Mouse (Mus musculus) layer of hippocampus, adult 11-12 months (tissue): Measurements from ENCODE around the gene Ccng1.

Source experiments
- DNase-seq: peaks from one replicate; pipeline ENCODE4 v3.0.0; 2022; ENCODE audit warnings: low spot score

Ccng1 gene

DNA sequence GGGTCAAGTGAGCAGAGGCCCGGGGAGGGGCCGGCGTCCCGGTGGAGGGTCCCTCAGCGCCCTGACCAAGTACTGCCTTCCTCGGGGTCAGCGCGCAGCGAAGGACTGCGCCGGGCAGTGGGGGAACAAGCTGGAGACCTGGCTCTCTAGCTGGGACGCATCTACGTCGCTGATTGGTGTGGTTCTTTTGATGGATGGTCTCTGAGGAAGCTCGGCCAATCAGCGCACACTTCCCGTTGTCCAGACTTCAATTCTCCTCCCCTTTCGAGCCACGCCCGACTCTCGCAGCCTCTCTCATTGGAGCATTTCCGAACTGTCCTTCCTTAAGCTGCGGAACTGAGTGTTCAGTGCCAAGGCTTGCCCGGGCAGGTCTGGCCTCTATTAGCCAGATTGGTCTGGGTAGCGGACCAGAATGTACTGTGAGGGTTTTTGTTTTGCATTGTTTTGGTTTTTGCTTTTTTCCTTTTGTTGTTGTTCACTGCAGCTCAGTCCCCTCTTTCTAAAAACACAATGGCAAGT lies at the start of gene Ccng1:
Ccng1 (minus strand) TSS at position 203 of the 519 bp plus-strand sequence.
- DNase-seq = peak; percentile 95

DNA sequence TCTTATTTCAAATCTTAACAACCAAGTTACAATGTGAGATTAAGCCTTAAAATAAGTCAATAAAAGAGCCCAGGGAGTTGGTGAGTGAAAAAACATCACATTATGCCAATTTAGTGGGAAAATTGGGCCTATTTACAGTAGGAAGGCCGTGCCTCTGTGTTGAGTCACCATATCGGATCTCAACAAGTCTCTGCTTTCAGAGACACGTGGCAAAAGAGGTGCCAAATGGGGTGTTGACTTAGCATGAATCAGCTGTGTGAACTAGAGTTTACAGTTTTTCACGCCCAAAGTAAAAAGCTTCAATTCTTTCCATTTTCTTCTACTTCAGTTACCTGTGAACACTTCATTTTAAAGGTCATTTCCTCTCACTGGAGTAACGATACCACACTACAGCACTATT lies 35.2 kb upstream of the Ccng1 start:
- no peak for DNase-seq

DNA sequence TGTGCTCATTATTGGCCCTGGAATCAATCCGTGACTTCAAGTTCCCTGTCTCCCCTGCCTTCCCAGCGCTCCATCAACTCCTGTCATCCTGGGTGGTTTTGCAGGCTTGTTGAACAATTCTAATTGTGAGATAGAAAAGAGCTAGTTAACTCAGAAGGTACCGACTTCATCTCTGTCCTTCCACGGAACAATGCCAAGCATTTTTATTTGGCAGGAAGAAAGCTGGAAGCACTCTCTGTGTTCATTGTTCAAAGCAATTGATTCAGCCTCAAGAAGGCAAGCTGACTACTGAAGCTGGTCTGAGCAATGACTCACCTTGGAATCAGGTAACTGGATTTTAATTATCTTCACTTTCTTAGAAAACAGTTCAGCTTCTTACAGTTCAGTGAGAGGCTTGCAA lies 34.6 kb upstream of the Ccng1 start:
- no peak for DNase-seq

DNA sequence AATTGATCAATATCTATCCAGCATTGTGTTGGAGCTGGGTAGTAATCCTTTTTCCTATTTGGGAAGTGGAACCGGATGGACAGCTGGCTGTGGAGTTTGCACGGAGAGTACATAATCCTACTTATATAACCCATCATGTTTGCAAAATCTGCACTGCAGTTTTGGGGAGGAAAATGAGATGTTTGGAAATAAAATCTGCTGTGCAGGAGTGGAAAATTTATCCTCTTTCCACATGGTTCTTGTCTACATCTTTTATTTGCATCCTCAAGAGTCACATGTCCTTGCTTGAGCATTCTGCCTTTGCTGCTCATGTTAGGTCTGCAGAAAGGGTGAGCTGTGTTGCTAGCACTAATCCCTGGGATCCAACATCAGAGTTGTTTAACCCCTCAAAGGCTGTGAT lies 31.8 kb upstream of the Ccng1 start:
- peak; percentile 56 for DNase-seq

DNA sequence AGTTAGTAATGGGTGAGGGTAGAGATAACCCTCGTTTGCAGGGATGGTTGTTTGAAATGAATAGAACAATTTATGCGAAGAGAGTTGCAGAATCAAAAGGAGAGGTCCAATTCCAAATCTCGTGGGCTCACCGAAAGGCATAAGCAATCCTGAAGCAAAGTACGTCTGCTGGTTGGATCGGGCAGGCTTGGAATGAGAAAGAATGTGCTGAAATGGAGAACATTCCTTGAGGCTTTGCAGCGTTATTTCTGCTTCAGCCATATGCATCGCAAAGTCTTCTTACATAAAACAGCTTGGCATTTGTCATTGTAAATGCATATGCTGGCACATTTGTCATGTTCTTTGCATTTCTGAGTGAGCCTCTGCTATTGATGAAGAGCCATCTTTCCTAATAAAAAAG lies 29.2 kb upstream of the Ccng1 start:
- peak; percentile 37 for DNase-seq

DNA sequence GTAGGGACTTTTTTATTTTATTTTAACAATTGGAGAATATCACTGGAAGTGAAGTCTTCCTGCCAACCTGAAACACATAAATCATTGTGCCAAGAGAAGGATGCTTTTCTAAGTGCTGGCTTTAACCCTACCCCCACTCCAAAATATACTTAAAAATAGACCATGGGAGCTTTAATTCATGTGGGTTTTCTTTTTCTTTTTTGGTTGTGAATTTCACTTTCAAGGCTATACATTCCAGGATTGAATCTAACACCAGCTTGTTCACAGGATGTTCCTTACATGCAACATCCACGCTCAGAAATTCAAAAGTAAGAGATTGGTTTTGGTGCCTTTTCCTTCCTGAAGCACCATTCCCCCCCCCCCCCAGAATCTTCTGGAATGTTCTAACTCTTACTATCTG lies 28.2 kb upstream of the Ccng1 start:
- no peak for DNase-seq

DNA sequence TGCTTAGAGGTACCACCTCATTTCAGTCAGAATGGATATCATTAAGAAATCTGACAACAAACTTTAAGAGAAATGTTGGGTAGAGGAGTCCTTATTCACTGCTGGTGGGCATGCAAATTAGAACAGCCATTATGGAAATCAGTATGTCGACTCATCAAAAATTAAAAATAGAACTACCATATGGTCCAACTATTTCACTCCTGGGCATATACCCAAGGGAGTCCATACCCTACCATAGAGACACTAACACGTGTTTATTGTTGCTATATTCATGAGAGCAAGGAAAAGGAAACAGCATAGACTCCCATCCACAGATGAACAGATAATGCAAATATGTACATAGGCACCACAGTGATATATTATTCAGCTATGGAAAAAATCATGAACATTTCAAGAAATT lies 26.7 kb upstream of the Ccng1 start:
- DNase-seq = no peak

DNA sequence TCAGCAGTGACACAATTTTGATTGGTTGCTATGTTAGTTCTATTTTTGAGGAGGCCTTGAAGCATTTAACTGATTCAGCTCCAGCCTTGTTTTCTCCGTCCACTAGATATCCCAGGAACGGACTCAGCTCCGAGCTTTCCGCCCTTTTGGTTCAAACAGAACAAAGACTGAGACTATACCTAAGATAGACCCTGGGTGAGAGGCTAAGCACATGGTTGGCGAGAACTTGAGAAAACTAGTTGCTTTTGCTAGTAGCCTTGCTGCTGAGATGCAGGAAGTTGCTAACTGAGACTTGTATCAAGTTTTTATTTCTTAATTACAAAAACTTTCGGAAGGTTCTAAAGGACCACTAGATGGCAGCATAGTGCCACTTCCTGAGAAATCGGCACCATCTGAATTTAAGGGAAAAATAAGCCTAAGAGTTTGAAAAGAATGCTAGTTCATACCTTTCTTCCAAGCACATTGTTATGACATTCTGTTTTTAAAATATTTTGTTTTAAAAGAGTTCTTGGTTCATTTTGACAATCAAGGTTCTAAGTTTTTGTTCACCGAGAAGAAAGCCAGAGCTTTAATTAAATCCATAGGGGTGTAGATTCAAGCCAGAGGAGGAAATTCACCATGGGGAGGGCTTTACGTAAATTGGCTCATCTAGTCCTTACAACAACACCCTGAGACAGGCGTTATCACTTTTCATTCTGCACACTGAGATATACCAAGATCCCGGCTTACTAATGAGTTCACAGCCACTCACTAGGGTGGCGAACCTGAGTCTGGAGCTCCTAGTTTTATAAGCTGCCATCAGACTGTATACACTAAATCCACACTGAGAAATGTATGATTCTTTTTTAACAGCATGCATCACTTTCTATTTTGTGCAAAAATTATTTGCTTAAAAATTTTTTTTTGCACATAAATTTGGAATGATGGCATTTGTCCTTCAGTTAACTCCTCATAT lies 20.5 kb upstream of the Ccng1 start:
- no peak for DNase-seq

DNA sequence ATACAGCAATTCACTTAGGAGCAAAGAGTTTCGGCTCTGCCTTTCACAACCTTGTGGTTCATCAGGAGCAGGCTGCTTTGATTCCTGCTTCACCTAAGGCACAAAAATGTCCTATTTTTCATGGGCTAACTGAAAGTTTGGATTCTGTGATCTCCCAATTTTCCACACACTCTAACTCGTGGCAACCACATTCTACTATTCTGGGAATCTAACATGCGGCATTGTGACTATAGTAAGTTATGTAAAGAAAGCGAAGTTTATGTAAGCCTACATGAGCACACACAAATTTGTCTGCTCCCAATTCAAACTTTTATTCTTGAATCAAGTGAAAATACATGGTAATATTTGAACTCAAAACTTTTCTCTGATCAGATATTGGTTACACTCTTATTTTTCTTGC lies 9.6 kb upstream of the Ccng1 start:
- DNase-seq = no peak

DNA sequence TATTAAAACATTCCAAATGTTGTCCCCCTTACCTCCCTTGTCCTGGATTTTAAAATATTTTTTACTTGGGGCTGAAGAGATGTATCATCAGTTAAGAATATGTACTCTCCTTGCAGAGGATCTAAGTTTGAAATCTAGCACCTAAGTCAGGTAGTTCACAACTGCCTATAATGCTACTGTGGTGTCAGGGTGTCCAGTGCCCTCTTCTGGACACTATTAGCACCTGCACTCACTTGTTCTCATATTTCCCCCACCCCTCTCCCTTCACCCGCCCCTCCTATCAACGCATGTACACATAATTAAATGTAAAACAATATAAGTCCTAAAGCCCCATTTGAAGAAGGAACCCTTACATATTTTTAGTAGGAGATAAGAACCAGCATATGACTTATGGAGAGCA lies 8.3 kb upstream of the Ccng1 start:
- DNase-seq = no peak

DNA sequence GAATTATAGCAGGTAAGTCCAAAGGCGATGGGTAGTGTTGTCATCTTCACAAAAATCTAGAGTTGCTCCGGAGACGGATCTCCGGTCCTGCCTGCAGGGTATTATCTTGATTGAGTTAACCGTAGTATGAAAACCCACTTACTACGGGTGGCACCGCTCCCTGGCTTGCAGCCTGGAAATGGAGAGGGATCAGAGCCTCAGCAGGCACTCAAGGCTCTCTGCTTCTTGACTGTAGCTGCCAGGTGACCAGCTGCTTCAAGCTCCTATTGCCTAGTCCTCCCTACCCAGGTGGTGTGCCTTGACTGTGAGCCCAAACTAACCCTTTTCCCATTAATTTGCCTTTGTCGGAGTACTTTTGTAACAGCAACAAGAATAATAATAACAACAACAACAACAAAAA lies 4.8 kb upstream of the Ccng1 start:
- DNase-seq = no peak

DNA sequence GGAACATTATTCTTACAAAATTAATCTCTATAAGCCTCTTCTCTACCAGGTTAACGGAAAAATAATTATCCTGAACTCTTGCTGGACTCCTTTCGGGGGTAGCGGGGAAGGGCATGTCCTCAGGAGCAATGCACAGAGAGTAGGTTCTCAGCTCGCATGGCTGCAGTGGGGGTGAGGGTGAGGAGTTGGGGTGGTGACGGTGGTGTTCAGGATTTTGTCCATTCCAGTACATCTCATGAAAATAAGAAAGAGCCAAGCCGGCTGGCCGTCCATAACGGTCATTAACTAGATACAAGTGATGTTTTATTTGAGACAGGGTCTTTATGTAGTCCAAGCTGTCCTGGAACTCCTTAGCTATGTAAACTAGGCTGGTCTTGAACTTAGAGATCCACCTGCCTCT lies 857 bp upstream of the Ccng1 start:
- DNase-seq = no peak

DNA sequence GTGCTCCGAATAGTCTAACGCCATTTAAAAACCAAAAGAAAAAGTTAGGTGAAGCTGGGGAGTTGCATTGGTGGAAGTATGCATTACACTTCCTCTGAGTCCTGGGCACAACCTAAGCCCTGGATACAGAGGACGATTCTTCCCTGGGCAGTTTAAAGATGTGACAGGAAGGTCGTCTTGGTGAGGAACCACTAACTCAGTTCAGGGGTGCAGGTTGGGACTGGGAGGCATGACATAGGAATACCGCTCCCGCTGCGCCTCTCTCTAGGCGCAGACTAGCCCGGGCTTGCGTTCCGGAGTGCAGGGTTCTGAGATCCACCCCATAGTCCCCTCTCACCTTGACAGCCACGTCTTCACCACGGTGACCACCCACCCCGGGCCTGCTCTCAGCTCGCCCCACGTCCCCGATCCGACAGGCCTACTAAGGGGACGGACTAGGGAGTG lies 425 bp downstream of the Ccng1 start:
- DNase-seq = no peak

DNA sequence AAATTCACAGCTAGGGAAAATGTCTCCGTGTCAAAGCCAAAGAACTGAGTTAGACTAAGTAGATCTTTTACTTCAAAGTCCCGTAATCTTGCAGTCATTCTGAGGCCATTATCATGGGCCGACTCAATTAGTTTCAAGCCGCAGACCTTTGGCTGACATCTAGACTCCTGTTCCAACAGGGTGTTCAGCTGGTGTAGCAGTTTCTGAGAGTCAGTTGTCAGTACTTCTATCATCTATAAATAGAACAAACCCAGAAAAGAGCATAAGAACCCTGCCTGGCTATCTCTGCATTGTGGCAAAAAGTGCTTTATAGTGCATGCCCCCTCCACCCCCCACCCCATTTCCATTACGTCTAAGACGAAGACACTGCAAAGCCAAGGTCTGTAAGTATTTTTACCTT lies 1.3 kb downstream of the Ccng1 start:
- no peak for DNase-seq

DNA sequence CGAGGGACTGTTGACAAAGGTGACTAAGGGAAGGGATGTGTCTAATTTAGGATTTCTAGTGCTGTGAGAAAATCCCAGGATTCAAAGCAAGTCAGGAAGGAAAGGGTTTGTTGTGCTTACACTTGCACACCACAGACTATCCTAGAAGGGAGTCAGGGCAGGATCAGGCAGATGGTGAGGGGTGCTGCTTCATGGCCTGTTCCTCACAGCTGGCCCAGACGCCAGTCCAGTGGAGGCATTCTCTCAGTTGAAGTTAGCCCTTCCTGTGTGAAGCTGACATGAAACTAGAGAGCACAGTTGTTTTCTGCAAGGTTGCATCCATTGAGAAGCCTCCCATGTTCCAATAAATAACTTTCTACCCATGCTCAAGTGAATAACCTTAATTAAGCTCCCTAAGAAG lies 7.4 kb downstream of the Ccng1 start:
- no peak for DNase-seq

DNA sequence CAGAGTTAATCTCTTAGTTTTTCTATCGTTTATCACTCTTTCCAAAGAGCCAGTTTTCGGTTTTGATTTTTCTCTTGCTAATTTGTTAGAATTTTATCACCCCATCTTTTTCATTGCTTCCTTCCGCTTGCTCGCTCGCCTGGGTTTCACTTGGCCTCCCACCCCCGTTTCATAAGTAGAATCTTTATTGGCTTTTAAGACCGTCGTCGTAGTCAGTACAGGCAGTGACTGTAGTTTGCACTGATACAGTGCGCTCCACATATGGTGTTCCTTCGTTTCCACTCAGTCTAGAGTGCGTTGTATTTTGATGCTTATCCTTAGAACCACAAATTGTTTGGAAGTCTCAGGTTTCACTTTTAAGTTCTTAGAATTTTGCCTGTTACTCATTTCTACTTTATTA lies 8.8 kb downstream of the Ccng1 start:
- no peak for DNase-seq

DNA sequence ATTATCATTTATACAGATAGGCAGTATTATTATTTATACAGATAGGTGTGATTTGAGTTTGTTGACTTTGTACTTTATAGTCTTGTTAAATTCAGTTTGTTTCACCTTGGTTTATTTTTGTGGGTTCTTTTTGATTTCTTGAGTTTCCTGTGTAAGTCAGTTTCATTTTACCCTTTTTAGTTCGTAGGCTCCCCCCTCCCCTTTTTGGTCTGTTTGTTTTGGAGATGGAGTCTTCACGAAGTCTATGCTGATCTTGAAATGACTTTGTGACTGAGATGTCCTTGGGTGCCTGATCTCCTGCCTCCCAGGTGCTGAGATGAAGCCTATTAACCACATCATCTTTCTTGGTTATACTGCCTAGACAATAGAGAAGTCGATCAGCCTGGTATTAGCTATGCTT lies 10.8 kb downstream of the Ccng1 start:
- no peak for DNase-seq

DNA sequence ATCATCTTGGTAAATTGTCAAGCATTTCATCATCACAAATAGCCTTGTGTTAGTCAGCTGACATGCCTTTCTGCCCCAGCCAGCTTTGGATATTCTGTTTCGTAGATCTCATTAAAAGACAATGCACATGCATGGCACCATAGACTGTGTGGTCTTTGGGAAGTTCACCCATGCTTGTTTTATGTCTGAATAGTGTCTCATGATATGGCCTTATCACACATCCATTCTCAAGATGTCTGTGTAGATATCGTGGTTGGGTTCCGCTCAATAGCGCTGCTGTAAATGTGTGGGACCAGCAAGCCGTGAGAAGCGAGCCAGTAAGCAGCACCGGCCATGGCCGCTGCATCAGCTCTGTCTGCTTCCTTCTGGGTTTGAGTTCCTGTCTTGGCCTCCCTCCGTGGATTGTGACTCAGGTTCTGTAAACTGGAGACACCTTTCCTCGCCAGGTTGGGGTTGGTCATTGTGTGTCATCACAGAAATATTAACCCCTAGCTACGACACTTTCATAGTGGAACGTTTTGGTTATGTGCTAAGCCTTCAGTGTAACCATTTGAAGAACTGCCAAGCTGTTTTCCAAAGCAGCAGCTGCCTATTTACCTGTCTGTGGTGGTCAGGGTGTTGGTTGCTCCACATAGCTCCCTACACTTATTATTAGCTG lies 13.4 kb downstream of the Ccng1 start:
- DNase-seq = no peak

DNA sequence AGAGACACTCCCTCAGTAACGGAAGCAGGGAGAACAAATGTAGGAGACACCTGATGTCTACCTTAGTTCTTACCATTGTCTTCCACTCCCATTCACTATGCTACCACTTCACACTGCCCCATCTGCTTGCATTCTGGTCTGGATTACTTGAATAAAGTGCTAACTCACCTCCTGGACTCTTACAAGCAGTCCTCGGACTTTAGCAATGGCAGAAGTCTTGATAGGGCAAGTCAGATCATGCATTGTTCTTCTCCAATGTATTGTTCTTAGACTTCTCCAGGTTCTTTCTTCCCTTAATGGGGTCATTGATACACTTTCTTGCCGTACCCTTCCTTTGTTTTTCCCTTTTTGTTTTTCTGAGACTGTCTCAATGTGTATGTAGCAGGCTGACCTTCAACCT lies 17.7 kb downstream of the Ccng1 start:
- no peak for DNase-seq

DNA sequence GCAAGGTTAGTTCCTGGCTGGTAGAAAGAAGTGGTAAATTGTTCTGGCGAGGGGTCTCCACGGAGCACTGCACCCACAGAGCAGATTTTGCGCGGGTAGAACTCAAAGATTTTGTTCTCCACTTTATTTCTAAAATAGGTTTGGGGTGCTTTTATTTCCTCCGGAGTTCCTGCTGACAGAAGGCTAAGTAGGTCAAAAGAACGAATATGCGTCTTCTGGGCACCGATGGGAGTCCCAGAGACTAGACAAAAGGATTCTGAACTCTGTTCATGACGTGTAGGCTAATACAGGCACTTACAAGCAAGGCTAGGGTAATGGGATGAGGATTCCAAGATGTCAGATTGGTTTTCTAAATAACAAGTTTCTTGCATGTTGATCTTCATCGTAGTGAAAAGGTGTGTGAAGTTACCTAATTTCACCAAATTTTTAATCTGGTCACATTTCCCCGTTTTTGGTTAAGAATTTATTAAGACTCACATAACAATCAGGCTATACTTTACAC lies 20.8 kb downstream of the Ccng1 start:
- no peak for DNase-seq

DNA sequence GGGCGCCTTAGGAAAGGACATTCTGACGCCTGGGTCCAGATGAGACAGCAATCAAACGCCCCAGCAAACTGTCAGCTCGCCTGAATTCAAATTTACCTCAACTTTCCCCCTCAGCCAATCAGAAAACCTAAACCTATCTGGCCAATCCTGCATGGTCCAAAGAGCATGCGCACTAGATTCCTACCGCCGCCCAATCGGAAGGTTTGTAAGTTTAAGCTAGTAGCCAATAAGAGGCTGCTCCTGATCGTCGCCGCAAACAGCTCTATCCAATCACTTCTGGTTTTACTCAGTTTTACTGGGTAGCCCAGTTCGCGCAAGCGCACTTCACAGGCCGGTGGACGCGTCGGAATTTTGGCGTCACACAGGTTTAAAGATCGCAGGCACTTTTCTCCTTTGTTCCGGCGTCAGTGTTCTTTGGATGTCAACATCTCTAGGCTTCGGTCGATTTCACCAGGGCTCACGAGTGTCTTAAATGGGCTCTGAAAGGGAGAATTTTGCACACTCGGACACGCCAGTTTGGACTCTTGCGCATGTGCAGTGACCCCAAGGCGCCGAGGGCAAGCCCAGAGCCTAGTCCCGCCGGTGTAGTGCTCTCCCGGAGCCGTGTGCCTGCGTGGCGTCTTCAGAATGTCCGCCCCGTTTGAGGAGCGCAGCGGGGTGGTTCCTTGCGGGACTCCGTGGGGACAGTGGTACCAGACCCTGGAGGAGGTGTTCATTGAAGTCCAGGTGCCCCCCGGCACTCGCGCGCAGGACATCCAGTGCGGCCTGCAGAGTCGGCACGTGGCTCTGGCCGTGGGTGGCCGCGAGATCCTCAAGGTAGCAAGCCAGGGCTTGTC lies 21.6 kb downstream of the Ccng1 start, which contains the start of the genes Hmmr and Nudcd2:
Hmmr (minus strand) TSS at position 84 of the 836 bp plus-strand sequence.
Nudcd2 (plus strand) TSS at position 329 of the 836 bp plus-strand sequence.
- DNase-seq = peak; percentile 97

DNA sequence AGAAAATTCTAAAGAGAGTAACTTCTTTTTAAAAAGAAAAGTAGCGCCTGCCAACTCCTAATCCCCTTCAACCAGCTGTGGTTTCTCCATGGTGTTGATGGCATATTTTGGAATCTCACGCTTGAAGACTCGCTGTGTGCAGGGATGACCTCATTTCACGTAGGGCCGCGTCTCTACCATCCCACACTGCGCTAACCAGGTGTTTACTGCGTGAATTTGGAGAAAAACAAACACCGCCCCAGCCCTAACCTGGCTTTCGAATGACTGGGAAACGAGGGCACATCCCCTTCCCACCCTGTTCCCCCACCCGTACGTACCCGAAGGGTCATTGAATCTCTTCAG lies 22.1 kb downstream of the Ccng1 start:
- no peak for DNase-seq
